Mouse (Mus musculus): ENCODE results near the gene Ttc39b. TPM values are rescaled to one million over a fixed set of nuclear protein-coding genes. Genes with fewer than 3 reads are reported as not detected.

Ttc39b gene
- total RNA-seq, 2 experiments from 2014 or later, result 65.1 to 66.7 TPM

GRCm38 (mm10) chr4:83337717-83338116 is 13.7 kb upstream of the Ttc39b start:
- Histone ChIP-seq H3K4me3 (no peak overlapping the region), H3K27ac (no peak overlapping the region)
- intact Hi-C loops (cut with DNase I), result no loop called here
- no peak for TF ChIP-seq CTCF (IDR thresholded peaks at IDR 0.05)
- no peak for DNase-seq (ENCODE audit: extremely low spot score in 1 of 2, low spot score in 2 of 2)

DNA sequence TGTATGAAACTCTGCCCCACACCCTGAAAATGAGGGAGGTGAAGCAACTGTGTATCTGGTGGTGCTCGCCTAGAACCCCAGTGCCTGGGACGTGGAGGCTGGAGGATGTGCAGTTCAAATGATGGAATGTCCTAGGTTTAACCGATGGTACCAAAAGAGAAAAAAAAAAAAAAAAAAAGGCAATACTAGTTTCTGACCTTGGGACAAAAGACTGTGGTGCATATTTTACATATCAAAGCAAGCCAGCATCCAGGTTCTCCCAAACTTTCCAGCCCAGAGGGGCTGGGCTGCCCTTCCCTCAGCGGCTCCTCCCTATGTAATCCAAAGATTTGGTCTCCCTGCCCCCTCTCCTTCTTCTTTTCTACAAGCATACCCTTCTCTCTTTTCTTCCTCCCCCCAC is 6.3 kb upstream of the Ttc39b start:
- TF ChIP-seq CTCF (IDR thresholded peaks at IDR 0.05), result no peak
- no peak overlapping the region for H3K4me3 ChIP-seq
- no peak overlapping the region for H3K27ac ChIP-seq
- intact Hi-C loops (cut with DNase I), result no loop called here
- DNase-seq (ENCODE audit: extremely low spot score in 1 of 2, low spot score in 2 of 2), result no peak

DNA sequence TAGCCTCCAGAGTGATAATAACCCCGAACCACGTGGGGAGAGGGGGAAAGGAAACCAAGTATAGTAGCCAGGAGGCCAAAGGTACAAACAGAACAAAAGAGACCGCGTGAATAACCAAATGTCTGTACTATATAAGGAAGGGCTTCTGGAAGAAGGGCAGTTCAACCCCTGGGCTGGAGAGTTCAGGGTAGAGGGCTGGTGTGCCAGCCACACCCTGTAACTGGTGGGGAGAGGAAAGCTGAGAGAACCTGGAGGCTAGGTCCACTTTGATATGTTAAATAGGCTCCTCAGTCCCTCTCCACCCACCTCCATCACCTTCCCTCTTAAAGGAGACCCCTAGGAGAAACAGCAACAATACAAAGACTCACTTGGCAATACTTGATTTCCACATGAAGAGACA is 5.6 kb upstream of the Ttc39b start:
- TF ChIP-seq CTCF (IDR thresholded peaks at IDR 0.05), result no peak
- intact Hi-C loops (cut with DNase I), result no loop called here
- DNase-seq (ENCODE audit: extremely low spot score in 1 of 2, low spot score in 2 of 2), result no peak
- Histone ChIP-seq H3K27ac (no peak overlapping the region), H3K4me3 (no peak overlapping the region)

DNA sequence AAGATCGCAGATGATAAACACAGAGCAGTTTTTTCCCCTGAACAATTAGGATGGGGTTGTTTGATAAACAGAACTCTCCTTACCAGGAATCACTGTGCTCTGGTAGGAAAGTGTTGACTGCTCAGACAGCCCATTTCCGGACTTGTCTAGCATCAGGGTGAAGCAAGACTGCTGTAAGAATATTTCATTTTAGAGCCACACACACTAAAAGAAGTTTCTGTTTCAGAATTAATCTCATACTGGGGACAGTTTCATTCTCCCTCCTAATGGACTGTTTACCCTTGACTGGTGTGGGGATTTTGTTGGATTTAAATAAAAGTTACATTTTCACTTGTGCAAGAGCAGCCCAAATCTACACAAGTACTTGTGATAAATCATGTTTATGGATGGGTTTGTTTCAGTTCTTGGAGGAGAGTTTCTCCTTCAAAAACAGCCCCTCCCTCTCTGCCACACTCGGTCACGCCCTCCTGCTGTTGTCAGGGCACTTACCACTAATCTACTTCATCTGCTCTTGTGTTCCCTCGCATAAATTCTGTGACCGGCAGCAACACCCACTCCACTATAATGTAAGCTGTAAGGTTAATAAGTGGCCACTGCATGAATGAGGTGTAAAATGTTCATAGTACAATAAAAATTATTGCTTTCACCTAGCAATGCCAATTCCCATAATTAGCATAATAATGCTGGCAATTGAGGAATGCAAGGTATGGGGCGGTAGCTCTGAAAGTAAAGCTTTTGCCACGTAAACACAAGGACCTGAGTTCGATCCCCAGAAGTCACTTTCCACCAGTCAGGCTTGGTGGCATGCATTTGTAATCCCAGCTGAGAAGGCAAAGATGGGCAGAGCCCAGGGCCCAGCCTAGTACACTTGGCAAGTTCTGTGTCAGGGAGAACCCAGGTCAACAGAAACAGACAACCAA is 4.2 kb upstream of the Ttc39b start:
- no peak for DNase-seq (ENCODE audit: extremely low spot score in 1 of 2, low spot score in 2 of 2)
- Histone ChIP-seq H3K4me3 (no peak overlapping the region), H3K27ac (no peak overlapping the region)
- TF ChIP-seq CTCF (IDR thresholded peaks at IDR 0.05), result no peak
- intact Hi-C loops (cut with DNase I), result no loop called here

- Histone ChIP-seq H3K4me3 (no peak overlapping the region), H3K27ac (no peak overlapping the region)
- TF ChIP-seq CTCF (IDR thresholded peaks at IDR 0.05), result no peak
- intact Hi-C loops (cut with DNase I), result no loop called here
- no peak for DNase-seq (ENCODE audit: extremely low spot score in 1 of 2, low spot score in 2 of 2)
Observed at GRCm38 (mm10) chr4:83327526-83327925, 3.5 kb upstream of the Ttc39b start.

GRCm38 (mm10) chr4:83325366-83325765 is 1.3 kb upstream of the Ttc39b start:
- Histone ChIP-seq H3K27ac (no peak overlapping the region), H3K4me3 (no peak overlapping the region)
- intact Hi-C loops (cut with DNase I), result no loop called here
- no peak for TF ChIP-seq CTCF (IDR thresholded peaks at IDR 0.05)
- no peak for DNase-seq (ENCODE audit: extremely low spot score in 1 of 2, low spot score in 2 of 2)

GRCm38 (mm10) chr4:83323201-83323903 is 703 bp downstream of the Ttc39b start:
- peak overlapping the region; percentile 86 for H3K4me3 ChIP-seq
- intact Hi-C loops (cut with DNase I), result no loop called here
- TF ChIP-seq CTCF (IDR thresholded peaks at IDR 0.05), result peak; percentile 30
- H3K27ac ChIP-seq, result peak overlapping the region; percentile 81
- peak; percentile 67 to 73 for DNase-seq (ENCODE audit: extremely low spot score in 1 of 2, low spot score in 2 of 2)

- H3K27ac ChIP-seq, result no peak overlapping the region
- DNase-seq (ENCODE audit: extremely low spot score in 1 of 2, low spot score in 2 of 2), result no peak
- H3K4me3 ChIP-seq, result no peak overlapping the region
- intact Hi-C loops (cut with DNase I), result no loop called here
- TF ChIP-seq CTCF (IDR thresholded peaks at IDR 0.05), result no peak
Observed at GRCm38 (mm10) chr4:83319736-83320135, 4.3 kb downstream of the Ttc39b start.

GRCm38 (mm10) chr4:83318758-83319157 is 5.3 kb downstream of the Ttc39b start:
- no peak for TF ChIP-seq CTCF (IDR thresholded peaks at IDR 0.05)
- DNase-seq (ENCODE audit: extremely low spot score in 1 of 2, low spot score in 2 of 2), result no peak
- intact Hi-C loops (cut with DNase I), result no loop called here
- H3K4me3 ChIP-seq, result no peak overlapping the region
- H3K27ac ChIP-seq, result no peak overlapping the region

DNA sequence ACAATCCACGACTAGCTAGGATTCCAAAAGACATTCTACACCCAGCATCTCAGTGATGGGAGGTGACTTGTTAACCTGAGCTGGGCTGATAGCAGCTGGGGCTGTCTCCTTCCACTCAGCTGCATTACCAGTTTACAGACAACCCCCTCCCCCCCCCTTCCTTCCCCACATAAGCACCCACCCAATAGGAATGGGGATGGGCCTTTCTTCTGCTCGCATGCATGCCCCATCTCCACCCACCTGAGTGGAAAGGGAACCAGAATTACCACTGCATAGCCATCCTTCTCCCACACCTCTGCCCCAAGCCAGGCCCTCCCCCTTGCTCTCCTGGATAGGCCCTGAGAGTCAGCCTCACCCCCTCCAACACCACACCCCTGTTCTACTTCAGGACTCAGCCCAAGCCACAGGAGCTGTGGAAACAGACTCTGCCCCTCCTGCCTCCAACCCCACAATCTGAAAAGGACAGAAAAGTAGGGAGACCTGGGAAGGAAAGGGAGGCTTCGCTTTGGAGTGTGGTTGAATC is 6.2 kb downstream of the Ttc39b start:
- no peak for TF ChIP-seq CTCF (IDR thresholded peaks at IDR 0.05)
- Histone ChIP-seq H3K4me3 (no peak overlapping the region), H3K27ac (no peak overlapping the region)
- no peak for DNase-seq (ENCODE audit: extremely low spot score in 1 of 2, low spot score in 2 of 2)
- intact Hi-C loops (cut with DNase I), result no loop called here

- Histone ChIP-seq H3K27ac (no peak overlapping the region), H3K4me3 (no peak overlapping the region)
- DNase-seq (ENCODE audit: extremely low spot score in 1 of 2, low spot score in 2 of 2), result no peak
- no peak for TF ChIP-seq CTCF (IDR thresholded peaks at IDR 0.05)
- intact Hi-C loops (cut with DNase I), result no loop called here
Observed at GRCm38 (mm10) chr4:83316718-83317117, 7.3 kb downstream of the Ttc39b start.

DNA sequence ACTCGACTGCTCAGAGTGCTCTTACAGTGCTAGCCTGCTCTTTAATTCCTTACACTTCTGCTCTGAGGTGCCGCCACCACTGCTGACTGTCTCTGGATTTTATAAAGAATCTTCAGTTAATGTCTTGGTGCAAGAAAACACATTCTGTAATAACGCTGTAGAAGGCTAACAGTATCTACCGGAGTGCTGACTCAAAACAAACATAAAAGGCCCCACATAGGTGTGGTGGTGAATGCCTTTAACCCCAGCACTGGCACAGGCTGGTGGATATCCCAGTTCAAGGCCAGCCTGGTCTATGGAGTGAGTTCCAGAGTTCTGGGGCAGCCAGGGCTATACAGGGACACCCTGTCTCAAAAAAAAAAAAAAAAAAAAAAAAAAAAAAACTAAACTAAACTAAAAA is 8.1 kb downstream of the Ttc39b start:
- no peak for TF ChIP-seq CTCF (IDR thresholded peaks at IDR 0.05)
- H3K27ac ChIP-seq, result no peak overlapping the region
- H3K4me3 ChIP-seq, result no peak overlapping the region
- intact Hi-C loops (cut with DNase I), result no loop called here
- DNase-seq (ENCODE audit: extremely low spot score in 1 of 2, low spot score in 2 of 2), result no peak
